Mouse (Mus musculus) NIH3T3 (cell line): Measurements from ENCODE around the gene Scarb1.

Experiments
- DNase-seq: peaks from one replicate; pipeline ENCODE4 v3.0.0-alpha.2; 2012; ENCODE audit warnings: low read depth

Scarb1 gene

DNA sequence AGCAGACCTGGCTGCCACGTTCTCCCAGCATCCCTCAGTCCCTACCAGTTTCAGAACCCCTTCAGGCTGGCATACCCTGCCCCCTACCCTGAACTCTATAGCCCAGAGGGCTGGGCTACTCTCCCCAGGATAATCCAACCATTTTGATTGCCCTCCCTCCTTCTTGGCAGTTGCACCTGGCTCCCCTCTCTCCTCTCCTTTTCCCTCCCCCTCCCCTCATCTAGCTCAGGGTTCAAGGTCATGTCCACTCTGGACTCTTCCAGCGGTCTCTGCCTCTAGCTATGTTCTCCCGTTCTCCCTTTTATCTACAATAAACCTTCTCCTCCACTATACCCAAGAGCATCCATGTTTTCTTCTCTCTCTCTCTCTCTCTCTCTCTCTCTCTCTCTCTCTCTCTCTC is 9.1 kb downstream of the Scarb1 start:
- no peak for DNase-seq

DNA sequence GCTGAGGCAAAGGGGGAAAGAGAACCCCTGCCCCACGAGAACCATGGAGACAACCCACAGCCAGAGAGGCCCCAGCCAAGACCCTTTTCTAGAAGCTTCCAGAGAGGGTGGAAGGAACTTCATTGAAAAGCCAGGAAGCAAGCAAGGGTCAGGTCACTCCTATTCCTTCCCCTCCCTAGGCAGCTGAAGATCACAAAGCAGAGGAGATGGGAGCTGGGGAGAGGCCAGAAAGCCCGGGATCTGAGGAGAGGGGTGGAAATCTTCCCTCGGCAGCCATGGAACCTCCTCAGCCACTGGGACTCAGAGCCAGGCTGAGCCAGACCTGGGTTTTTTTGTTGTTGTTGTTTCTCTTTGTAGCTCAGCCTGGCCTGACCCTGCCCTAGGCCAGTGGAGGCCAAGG is 9.8 kb downstream of the Scarb1 start:
- no peak for DNase-seq

DNA sequence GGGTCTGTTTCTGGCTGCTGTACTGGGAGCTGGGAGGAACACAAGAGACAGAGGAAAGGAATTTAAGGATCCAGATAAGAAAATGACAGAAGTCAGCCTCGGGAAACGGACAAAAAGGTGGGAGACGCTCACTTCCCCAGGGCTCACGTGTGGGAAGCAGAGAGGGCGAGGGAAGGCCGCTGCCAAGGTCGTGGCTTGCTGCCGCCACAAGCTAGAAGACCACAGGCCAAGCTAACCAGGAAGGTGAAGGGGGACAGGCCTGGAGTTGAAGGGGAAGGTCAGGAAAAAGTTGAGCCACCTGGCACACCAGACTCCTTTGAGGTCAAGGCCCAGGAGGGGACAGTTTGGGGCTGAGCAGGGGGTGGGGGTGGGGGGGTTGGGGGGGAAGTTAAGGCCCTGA is 10.2 kb downstream of the Scarb1 start:
- no peak for DNase-seq

DNA sequence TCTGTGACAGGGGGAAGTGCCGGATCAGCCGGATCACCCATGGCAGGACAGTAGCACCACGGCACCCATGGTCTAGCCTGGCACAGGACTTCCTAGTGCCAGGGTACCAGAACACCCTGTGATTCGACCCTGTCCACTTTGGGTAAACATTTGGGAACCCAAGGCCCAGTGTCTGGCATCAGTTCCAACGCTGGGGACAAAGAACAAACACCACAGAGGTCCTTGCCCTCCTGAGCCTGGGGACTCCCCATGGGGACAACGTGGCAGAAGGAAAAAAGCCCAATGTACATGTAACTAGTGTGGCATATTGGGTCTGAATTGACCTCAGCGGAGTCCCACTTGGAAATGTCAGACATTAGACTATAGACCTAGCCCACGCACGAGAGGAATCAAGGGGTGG is 10.7 kb downstream of the Scarb1 start:
- DNase-seq, result no peak

DNA sequence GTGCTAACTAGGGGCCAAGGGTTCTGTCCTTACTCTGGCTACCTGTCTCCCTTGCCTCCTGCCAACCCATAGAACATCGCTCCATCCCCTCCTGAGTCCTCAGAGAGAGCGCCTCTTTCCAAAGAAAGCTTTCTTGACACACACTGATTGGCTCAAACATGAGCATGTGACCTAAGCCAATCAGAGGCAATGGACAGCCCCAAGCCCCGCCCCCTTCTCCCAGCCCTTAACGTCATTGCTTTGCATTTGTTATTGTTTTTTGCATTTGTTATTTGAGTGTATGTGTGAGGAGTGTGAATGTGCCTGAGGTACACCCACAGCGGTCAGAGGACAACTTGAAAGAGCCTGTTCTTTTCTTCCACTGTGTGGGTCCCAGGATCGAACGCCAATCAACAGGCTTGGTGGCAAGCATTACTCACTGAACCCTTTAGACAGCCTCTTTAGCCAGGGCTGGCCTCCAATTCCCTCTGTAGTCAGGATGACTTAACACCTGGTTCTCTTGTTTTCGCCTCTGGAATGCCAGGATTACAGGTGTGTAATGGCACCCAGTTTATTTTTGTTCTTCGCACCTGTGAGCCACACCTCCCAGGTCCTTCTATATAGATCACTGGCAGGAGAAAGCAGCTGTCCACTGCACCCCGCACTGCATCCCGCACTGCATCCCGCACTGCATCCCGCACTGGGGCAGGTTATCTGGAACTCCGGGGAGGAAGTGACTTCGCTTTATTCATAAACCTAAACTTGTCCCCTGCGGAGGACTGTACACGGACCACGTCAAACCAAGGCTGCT is 13.1 kb downstream of the Scarb1 start:
- DNase-seq, result no peak

DNA sequence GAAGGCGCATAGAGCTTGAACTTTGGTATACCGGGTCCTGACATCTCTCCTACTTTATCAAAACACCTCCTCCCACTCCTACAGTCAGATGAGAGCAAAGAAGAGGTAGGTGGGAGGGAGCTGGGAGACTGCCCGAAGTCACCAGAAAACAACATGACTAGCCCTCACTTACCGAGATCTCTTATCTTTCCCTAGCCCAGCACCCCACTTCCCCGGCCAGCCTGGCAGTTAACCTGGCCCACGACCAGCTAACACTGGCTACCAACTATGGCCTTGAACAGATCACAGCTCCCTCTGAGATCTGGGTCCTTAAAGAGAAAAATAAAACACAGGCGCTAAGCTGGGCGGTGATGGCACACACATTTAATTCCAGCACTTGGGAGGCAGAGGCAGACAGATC is 14.5 kb downstream of the Scarb1 start:
- no peak for DNase-seq

DNA sequence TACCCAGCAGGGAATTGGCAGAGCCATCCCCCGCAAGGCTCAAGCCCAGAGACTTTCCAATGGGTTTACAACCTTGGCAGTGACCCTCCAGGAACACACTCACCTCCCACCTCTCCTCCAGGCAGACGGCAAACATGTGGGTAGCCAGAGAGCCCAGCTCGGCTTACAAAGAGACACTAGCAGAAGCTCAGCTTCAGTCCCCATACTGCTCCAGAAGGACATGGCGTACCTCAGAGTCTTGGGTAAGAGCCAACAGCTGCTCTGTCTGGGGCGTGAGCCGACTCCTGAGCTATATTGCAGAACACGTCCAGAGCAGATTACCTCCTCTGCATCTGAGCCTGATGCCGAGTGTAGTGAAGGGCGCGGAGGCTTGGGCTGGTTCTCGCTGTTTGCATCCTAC is 15.0 kb downstream of the Scarb1 start:
- DNase-seq, result no peak

DNA sequence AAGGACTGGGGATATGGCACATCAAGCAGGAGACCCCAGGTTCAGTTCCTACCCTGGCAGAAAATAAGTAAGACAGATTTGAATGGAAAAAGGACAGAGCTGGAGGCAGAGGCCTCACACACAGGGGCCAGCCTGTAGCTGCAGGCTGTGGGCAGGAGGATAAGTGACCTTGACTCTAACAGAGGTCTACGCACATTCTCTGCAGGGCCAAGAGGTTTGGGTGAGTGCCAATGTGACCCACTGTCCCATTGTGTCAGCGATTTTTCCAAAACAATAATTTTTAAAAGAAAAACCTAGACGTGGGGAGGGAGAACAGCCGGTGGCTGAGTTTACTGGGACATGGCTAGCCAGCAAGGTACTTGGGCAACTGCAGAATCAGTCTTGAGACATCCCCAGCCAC is 15.6 kb downstream of the Scarb1 start:
- no peak for DNase-seq

DNA sequence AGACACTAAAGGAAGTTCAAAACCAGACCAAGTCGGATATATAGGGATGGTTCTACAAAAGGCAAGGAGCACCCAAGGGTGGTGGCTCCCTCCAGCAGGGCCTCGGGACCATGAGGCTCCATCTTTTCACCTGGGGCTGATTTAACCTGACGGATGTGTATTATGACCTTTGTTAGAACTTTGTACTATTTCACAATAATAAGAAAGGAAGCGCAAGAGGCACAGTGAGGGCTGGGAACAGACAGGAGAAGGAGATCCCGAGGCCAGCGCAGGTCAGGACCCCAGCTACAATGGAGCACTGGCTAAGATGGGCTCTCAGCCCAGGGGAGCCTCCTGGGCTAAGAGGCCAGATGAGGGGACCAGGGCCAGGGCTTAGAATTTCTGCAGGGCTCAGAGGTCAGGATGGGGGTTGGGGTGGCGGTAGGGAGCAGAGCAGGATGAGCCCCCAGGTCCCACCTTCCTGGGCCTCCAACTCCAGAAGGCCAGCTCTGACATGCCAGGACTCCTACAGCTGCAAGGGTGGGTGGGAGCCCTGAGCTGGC is 16.9 kb downstream of the Scarb1 start:
- no peak for DNase-seq

DNA sequence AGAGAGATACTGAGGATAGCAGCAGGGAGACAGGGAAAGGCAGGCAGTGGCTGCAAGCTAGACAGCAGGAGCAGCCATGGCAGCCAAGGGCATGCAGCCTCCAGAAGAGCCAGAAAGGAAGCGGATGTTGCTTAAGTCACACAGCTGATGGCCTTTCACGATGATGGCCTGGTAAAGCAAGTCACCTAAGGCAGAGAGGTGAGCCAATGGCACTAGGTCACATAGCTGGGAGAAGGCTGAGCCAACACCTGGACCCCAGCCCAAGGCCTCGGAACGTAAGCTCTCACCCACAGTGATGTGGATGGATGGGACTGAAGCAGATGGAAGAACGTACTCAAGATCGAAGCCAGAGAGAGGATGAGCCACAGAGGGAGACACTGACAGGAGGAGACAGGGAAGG is 17.8 kb downstream of the Scarb1 start:
- no peak for DNase-seq

DNA sequence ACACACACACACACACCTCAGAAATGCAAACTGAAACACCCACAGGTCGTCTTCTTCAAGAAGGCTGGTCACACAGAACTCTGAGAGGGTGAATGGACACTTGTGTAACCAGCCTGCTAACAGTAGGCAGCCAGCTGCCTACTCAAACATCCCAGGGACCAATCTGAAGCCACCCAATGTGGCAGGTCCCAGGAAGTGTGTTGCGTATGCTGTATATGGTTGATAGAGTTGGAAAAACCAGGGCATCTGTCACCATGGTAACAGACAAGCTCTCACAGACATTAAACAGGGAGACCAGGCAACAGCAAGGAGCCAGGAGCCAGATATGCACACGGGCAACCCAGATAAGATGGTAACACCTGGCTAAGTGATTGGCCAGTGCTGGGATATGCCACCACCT is 19.1 kb downstream of the Scarb1 start:
- no peak for DNase-seq

DNA sequence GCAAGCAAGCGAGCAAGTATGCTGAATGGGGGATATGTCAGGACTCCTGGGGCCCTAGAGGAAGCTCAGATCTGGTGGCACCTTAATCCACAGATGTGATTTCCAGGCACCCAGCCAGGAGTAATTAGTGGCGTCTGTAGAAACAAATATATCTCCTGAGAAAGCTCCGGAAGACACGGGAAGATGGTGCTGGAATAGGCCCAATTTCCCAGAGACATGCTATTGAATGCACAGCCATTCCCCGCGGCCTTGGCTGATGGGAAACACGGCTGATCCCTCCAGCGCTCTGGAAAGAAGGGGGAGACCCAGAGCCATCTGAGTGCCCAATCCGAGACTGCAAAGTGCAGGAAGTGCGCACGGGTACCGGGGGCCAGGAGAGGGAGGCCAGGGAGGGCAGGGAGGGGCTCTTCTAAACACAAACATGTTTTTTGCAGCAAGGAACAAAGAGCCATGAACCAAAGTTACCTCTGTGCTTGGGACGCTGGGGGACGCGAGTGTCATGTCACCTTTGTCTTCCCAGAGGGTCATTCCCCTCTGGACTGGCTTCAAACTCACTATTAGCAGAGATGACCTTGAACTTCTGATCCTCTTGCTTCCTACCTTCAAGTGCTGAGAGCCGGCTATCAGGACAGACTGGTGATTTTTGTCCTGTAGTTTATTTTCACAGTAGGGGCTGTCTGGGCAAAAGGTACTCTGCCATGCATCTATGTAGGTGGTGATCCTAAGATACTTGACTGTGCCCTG is 21.7 kb downstream of the Scarb1 start:
- DNase-seq, result no peak

DNA sequence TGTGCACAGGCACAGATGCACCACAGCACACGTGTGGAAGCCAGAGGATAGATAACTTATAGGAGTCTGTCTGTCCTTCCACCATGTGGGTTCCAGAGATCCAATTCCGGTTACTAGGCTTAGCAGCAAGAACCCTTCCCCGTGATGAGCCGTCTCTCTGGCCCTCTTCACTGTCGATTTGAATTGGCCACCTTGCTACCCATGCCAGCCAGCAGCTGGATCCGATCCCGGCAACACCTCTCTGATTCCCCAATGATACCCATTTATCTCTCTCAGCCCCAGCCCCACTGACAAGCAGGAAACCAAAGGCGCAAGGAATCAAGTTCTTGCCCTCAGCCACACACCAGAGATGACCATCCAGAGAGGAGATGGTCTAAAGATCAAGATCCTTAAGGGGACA is 22.9 kb downstream of the Scarb1 start:
- DNase-seq, result no peak

DNA sequence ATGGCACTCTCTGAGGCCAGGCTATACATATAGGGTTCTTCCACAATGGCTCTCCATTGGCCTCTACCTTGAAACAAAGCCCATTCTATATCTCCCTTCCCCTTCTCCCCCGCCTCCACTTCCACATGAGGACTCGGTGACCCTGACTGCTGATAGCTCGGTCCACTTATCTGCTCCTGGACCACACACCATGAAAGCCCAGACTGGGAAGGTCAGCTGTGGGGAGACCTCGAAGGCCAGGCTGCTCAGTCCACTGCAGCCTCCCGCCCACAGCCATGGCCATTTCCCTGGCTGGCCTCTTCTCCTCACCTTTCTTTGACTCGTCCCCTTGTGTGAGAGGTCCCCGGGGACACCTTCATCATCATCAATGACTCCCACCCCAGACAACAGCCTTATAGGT is 23.6 kb downstream of the Scarb1 start:
- DNase-seq, result no peak

DNA sequence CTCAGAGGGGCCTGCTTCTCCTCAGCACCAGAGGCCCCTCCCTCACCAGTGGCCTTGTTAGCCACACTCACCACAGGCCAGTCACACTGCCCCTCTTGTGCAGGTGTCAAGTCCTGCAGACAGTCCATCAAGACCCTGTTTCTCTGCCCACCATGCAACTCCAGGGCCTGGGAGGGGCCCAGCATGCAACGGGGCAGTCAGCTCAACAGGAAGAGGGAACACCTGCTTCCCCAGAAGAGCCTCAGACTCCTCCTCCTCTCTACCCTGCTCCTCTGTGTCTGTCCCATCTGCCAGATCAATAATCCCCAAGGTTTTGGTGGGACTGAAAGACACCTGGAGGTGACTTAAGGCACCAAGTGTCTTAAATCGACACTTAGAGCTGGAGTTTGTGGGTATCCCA is 24.1 kb downstream of the Scarb1 start:
- no peak for DNase-seq

DNA sequence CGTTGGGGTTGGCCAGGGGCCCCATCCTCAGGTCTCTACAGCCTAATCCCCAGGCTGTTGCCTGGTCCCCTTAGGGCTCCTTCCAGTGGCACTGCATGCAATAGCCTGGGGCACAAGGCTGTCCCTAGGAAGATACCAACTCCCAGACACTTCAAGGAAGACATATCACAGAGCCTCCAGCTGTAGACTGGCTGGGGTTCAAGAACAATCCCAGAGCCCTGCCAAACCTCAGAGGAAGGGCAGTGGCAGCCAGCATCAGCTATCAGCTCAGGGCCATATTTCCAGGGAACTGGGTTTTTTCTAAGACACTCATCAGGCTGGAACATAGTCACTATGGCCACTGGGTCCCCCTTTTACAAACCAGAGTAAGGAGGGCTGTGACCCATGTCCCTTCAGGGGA is 25.8 kb downstream of the Scarb1 start:
- no peak for DNase-seq

DNA sequence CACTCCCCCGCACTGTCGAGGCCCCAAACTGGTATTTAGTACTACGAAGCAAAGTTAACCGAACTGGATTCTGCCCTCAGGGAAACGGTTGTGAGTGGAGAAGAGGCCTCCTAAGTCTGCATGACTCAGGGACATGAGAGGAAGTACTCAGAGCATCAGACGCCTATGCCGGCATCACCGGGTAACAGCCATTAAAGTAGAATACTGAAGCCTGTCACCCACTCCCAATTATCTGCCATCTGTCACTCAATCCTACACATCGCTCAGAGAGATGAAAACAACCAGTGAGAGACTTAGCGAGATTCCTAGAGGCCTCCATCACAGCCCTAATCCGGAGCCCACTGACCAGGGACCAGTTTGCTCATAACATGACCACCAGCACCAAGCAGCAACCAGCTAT is 26.9 kb downstream of the Scarb1 start:
- DNase-seq, result no peak

DNA sequence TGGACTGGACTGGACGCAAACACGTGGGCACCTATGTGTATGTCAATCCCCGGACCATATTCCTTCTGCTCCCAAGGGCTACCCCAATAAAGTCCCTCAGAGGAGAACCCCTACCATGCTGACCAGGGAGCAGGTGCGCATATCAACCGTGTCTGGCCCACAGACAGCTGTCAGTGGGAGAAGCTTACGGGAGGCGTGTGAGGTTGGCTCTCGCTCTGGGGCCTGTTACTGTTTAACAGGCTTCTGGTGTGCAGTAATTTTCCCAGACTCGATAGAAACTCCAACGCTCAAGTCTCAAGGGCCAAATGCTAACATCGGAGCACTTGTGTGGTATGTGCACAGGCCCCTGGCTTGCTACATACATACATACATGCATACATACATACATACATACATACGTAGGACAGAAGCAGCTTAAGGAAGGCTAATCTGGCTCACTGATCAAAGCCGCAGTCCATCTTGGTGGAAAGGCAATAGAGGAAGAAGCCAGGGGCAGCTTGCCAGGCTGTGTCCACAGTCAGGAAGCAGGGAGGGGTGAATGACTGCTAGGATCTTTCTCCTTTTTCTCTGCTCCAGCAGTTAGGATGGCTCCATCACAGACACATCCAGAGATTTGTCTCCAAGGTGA is 27.8 kb downstream of the Scarb1 start:
- peak; percentile 15 for DNase-seq

DNA sequence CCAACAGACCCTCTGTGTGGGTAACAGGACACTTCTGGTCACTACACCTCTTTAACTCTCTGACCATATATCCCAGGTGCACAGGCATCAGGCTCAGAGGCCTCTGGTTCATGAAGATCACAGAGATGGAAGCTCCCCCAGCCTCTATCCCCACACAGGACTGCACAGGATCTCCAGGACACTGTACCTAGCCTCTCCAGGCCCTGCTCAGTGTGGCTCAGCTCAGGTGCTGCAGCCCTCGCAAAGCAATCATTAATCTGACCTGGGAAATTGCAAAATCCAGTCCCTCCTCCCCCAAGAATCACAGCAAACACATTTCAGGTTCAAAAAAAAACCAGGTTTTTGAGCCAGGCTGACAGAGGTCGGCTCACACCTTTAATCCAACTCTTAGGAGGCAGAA is 29.9 kb downstream of the Scarb1 start:
- DNase-seq, result no peak

DNA sequence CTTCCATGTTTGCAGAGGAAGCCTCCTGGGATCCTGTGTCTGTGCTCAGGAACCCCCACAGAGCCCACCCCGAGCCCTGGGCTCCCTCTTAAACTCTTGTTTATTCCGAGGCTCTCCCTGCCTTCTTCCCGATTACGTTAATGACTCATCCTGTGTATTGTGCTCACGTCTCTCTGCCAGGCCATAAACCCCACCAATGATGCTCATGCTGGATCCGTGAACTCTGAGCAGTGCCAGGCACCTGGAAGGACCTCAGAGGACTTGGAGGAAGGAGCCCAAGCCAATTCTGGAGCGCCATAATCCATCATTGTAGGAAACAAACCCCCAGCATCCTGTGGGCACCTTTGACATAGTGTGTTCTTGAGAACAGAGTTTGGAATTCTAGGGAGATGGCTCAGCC is 31.7 kb downstream of the Scarb1 start:
- peak; percentile 39 for DNase-seq

DNA sequence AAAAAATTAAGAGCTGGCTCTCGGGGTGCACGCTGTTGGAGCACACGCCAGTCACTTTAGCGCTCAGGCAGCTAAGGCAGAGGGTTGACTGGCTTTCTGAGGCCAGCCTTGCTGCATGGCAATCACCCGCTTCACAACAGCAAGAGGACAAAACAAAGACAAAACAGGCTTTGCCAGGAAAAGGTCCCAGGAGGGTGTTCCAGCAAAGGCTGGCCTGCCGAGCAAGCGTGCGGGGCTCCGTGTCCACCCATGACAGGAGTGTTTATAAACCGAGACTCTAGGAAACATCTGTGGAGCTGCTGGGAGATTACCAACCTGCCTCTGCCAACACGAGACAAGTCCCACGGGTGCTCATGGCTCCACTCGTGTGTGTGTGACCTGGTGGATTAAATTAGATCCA is 34.1 kb downstream of the Scarb1 start:
- DNase-seq, result peak; percentile 16

DNA sequence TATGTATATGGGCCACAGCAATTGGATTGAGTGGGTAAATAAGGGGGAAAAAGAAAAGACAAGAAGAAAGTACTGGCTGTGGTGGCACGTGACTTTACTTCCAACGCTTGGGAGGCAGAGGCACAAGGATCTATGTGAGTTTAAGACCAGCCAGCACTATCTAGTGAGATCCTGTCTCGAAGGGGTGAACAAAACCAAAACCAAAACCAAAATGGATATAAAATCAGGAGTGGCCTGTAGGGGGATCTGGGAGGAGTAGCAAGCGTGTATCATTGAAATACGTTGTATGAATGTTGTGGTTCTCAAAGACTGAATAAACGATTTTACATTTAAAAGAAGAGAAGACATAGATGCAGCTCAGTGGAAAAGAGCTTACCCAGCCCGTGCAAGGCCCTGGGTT is 34.5 kb downstream of the Scarb1 start:
- peak; percentile 27 for DNase-seq
